10 mouse cellular contexts compared by ENCODE assay signal in genomic region chr13:55836142-55836625, GRCm38 (mm10). TPM values are rescaled to one million over a fixed set of nuclear protein-coding genes. Genes with fewer than 3 reads are reported as not detected.
A peak's percentile ranks its signal among the peaks of the same experiment; 100 is the strongest.
DNase-seq lines count a peak whose midpoint lies in the region; ATAC-seq and TF ChIP-seq lines count a peak whose summit lies in the region.
"Had no signal": no experiment of that assay in that cellular context is flagged by ENCODE, and none has a peak within 500 bp of the region (broad histone marks: within the 10 kb centered on the region; RNA-seq: fewer than 3 reads in every experiment).

Pitx1 (minus strand) TSS chr13:55836192.

- under 1% methylated on average over 35 of the region's 36 CpGs for WGBS in kidney, embryonic 14.5 days
- WGBS in embryonic facial prominence, embryonic 13.5 days: 1% methylated on average over 32 of the region's 36 CpGs
- 1% methylated on average over 36 of the region's 36 CpGs for WGBS in limb, embryonic 15.5 days

- no peak for ATAC-seq in kidney, embryonic 14.5 days (ENCODE audit: low FRiP score, low TSS enrichment)
- no peak for ATAC-seq in embryonic facial prominence, embryonic 13.5 days (ENCODE audit: insufficient number of reproducible peaks, insufficient read depth, low FRiP score, low TSS enrichment, low read depth)
- no peak for ATAC-seq in limb, embryonic 15.5 days (ENCODE audit: insufficient number of reproducible peaks, low FRiP score, low TSS enrichment, low read depth)

- peak within 1 kb of the TSS; percentile 9; the same call in 1 of the 2 replicates for H3K4me3 ChIP-seq in kidney, embryonic 14.5 days (ENCODE audit: low read length)
- H3K4me3 ChIP-seq in ES-E14 (ENCODE audit: insufficient read depth in 1 of 2, low read depth in 1 of 2, low read length in 2 of 2, poor library complexity in 1 of 2, severe bottlenecking in 1 of 2): peak within 1 kb of the TSS; percentile 6 to 39; a peak in 1 of 4 replicates
- H3K4me3 ChIP-seq in embryonic facial prominence, embryonic 13.5 days: peak within 1 kb of the TSS; percentile 43
- peak within 1 kb of the TSS; percentile 40 for H3K4me3 ChIP-seq in limb, embryonic 15.5 days

- H3K4me2 ChIP-seq in kidney, embryonic 14.5 days (replicated peaks; ENCODE audit: low read depth, low read length): 0 out of 2 replicates have a peak within 1 kb of the TSS, but pooled peaks have one; percentile 10
- H3K4me2 ChIP-seq in embryonic facial prominence, embryonic 13.5 days: peak within 1 kb of the TSS; percentile 60
- H3K4me2 ChIP-seq in limb, embryonic 15.5 days: peak within 1 kb of the TSS; percentile 51

- no peak within 1 kb of the TSS for H3K27ac ChIP-seq in kidney, embryonic 14.5 days (ENCODE audit: low read depth, low read length)
- no peak within 1 kb of the TSS for H3K27ac ChIP-seq in ES-E14 (ENCODE audit: insufficient read depth, low read depth, low read length, poor library complexity, severe bottlenecking)
- H3K27ac ChIP-seq in embryonic facial prominence, embryonic 13.5 days: peak within 1 kb of the TSS; percentile 73
- peak within 1 kb of the TSS; percentile 38 for H3K27ac ChIP-seq in limb, embryonic 15.5 days

- in situ Hi-C loops in ES-E14 (cut with MboI; ENCODE audit: low sequenced_read_pairs in 2 of 2, unreplicated experiment in 2 of 2): loop anchor here in 1 of 2 experiments (10.0 kb wide), 1 partner anchor 389 kb away; no protein-coding TSS in a partner anchor

- peaks cover 4% of the 10 kb centered on the region for H3K4me1 ChIP-seq in kidney, embryonic 14.5 days (ENCODE audit: control insufficient read depth, insufficient read depth, low read length)
- no peaks in the 10 kb centered on the region; a peak in 1 of 4 replicates for H3K4me1 ChIP-seq in ES-E14 (ENCODE audit: control insufficient read depth in 2 of 2, insufficient read depth in 2 of 2, low read length in 2 of 2, poor library complexity in 1 of 2)
- H3K4me1 ChIP-seq in embryonic facial prominence, embryonic 13.5 days: peaks cover 35% of the 10 kb centered on the region
- peaks cover 40% of the 10 kb centered on the region for H3K4me1 ChIP-seq in limb, embryonic 15.5 days

- no peak for DNase-seq in kidney, postnatal 10 days
- no peak for DNase-seq in ES-E14 (ENCODE audit: low read depth, low spot score)
- no peak for DNase-seq in adrenal gland, adult 18-20 months (ENCODE audit: low spot score in 2 of 2)
- DNase-seq in frontal cortex, postnatal 10 days (ENCODE audit: low spot score in 2 of 2): no peak
- DNase-seq: thymus, postnatal 36 days had no signal

- no peaks in the 10 kb centered on the region for H3K36me3 ChIP-seq in kidney, embryonic 14.5 days (ENCODE audit: control insufficient read depth, insufficient read depth, low read length)
- H3K36me3 ChIP-seq in ES-E14 (ENCODE audit: control insufficient read depth, insufficient read depth, low read length, poor library complexity, severe bottlenecking): no peaks in the 10 kb centered on the region
- no peaks in the 10 kb centered on the region for H3K36me3 ChIP-seq in embryonic facial prominence, embryonic 13.5 days
- H3K36me3 ChIP-seq in limb, embryonic 15.5 days: no peaks in the 10 kb centered on the region

- H3K9ac ChIP-seq in kidney, embryonic 14.5 days (ENCODE audit: low read depth, low read length): no peak within 1 kb of the TSS
- no peak within 1 kb of the TSS for H3K9ac ChIP-seq in ES-E14 (ENCODE audit: insufficient read depth, low read depth, low read length, poor library complexity, severe bottlenecking)
- peak within 1 kb of the TSS; percentile 77 for H3K9ac ChIP-seq in embryonic facial prominence, embryonic 13.5 days
- peak within 1 kb of the TSS; percentile 26; the same call in 1 of the 2 replicates for H3K9ac ChIP-seq in limb, embryonic 15.5 days

- peaks cover 98% of the 10 kb centered on the region for H3K27me3 ChIP-seq in kidney, embryonic 14.5 days (ENCODE audit: control insufficient read depth, insufficient read depth, low read length)
- H3K27me3 ChIP-seq in embryonic facial prominence, embryonic 13.5 days: peaks cover 100% of the 10 kb centered on the region
- H3K27me3 ChIP-seq in limb, embryonic 15.5 days: peaks cover 97% of the 10 kb centered on the region

- no peaks in the 10 kb centered on the region for H3K9me3 ChIP-seq in kidney, embryonic 14.5 days (ENCODE audit: control insufficient read depth, low read length)
- H3K9me3 ChIP-seq in ES-E14 (ENCODE audit: control insufficient read depth, insufficient read depth, low read depth, low read length): no peaks in the 10 kb centered on the region
- no peaks in the 10 kb centered on the region for H3K9me3 ChIP-seq in embryonic facial prominence, embryonic 13.5 days
- no peaks in the 10 kb centered on the region for H3K9me3 ChIP-seq in limb, embryonic 15.5 days

TF ChIP-seq in ES-E14, 5 proteins besides CTCF, POLR2A, EP300 and RAD21:
- TF ChIP-seq ZNF384 (IDR thresholded peaks at IDR 0.05; ENCODE audit: low read depth, low read length) (no peak), CHD2 (IDR thresholded peaks at IDR 0.05; ENCODE audit: low read depth, low read length) (no peak), ZC3H11A (IDR thresholded peaks at IDR 0.05; ENCODE audit: borderline replicate concordance, low read depth, low read length) (no peak), HCFC1 (IDR thresholded peaks at IDR 0.05; ENCODE audit: borderline replicate concordance, insufficient read depth, low read length) (no peak), MAFK (IDR thresholded peaks at IDR 0.05; ENCODE audit: insufficient read depth, low read depth, low read length) (no peak)
TF ChIP-seq in ES-E14: peak in this region for 0.

RNA-seq across cellular contexts. Expression of gene Pitx1, which starts in this region (rescaled TPM):
- polyA plus RNA-seq in kidney, embryonic 14.5 days (2014; fragmentation: Nextera tagmentation; extraction: Ambion mirVana): 0.37 and 0.42 TPM in 2 replicates
- total RNA-seq in ES-E14 (2012; rRNA removed): 0.26 and 1.0 TPM in 2 replicates
- polyA plus RNA-seq in embryonic facial prominence, embryonic 13.5 days (2015; fragmentation: Nextera tagmentation; extraction: Ambion mirVana): 27.7 and 62.7 TPM in 2 replicates
- polyA plus RNA-seq in limb, embryonic 15.5 days (2015; fragmentation: Nextera tagmentation; extraction: Ambion mirVana): 22.6 and 37.5 TPM in 2 replicates
- not detected for total RNA-seq in adrenal gland, adult 18-20 months (2021)
- total RNA-seq: heart, postnatal 25 days; layer of hippocampus, postnatal 14 days had no signal

Comparison
In these comparisons a context has a peak if more than half of its experiments do, and no peak if none do; other contexts are left out.
1. RNA of gene Pitx1 (polyA plus RNA-seq): 27.7 to 62.7 TPM in embryonic facial prominence, embryonic 13.5 days and 22.6 to 37.5 TPM in limb, embryonic 15.5 days; 0.37 to 0.42 TPM in kidney, embryonic 14.5 days; every median in the first group is over 10 times any median in the second.
2. H3K27ac ChIP-seq: peak in embryonic facial prominence, embryonic 13.5 days (single experiment) and limb, embryonic 15.5 days (single experiment); none in kidney, embryonic 14.5 days (single experiment) and ES-E14 (single experiment).
3. H3K4me2 ChIP-seq: peak in every context shown above with its lines; median percentile 60 in embryonic facial prominence, embryonic 13.5 days; 51 in limb, embryonic 15.5 days; 10 in kidney, embryonic 14.5 days.
4. H3K9ac ChIP-seq: peak in embryonic facial prominence, embryonic 13.5 days (single experiment) and limb, embryonic 15.5 days (single experiment); none in kidney, embryonic 14.5 days (single experiment) and ES-E14 (single experiment).
5. Peak in every context shown above with its lines, with median percentiles within 50 percentile points of each other: H3K4me3 ChIP-seq.